Mouse (Mus musculus) thymus, adult 2 months (tissue): ENCODE results near the gene Brat1. TPM values are rescaled to one million over a fixed set of nuclear protein-coding genes. Genes with fewer than 3 reads are reported as not detected.

Experiments used
- DNase-seq: peaks from one replicate; pipeline ENCODE4 v3.0.0; 2021
- H3K27ac ChIP-seq: fragments of 200-500 bp; 2 replicates; pipeline ENCODE4 v1.5.1; 2012; ENCODE audit warnings: low read length, control low read depth; ENCODE audit not compliant: control insufficient read depth, insufficient read depth
- H3K27me3 ChIP-seq: fragments of 200-500 bp; 2 replicates; pipeline ENCODE4 v1.6.1; 2012; ENCODE audit warnings: mild to moderate bottlenecking, low read length, moderate library complexity, mixed read lengths; ENCODE audit not compliant: control insufficient read depth, insufficient read depth
- H3K36me3 ChIP-seq: fragments of 200-500 bp; 2 replicates; pipeline ENCODE4 v1.6.1; 2012; ENCODE audit warnings: mild to moderate bottlenecking, low read length, moderate library complexity; ENCODE audit not compliant: control insufficient read depth, insufficient read depth
- H3K4me1 ChIP-seq: fragments of 200-500 bp; replicated peaks from 2 replicates; pipeline ENCODE4 v1.6.1; 2012; ENCODE audit warnings: low read length; ENCODE audit not compliant: control insufficient read depth, insufficient read depth
- H3K4me3 ChIP-seq: fragments of 200-500 bp; 2 replicates; pipeline ENCODE4 v1.5.1; 2012; ENCODE audit warnings: mild to moderate bottlenecking, low read length, control low read depth, moderate library complexity; ENCODE audit not compliant: control insufficient read depth, insufficient read depth
- CTCF ChIP-seq: fragments of 200-500 bp; IDR thresholded peaks from 2 replicates; pipeline ENCODE4 v1.5.1; 2012; ENCODE audit warnings: mild to moderate bottlenecking, control low read depth, low read length, moderate library complexity, borderline replicate concordance; ENCODE audit not compliant: control insufficient read depth, poor library complexity, insufficient read depth; ENCODE audit errors: extremely low read depth
- POLR2A ChIP-seq: fragments of 200-500 bp; IDR thresholded peaks from 2 replicates; pipeline ENCODE4 v1.6.1; 2012; ENCODE audit warnings: mild to moderate bottlenecking, low read length, control low read depth, moderate library complexity; ENCODE audit not compliant: control insufficient read depth, poor library complexity, insufficient read depth; ENCODE audit errors: extremely low read depth
- WGBS: fragments of 180-500 bp; shearing (Covaris S2); methylation state at CpG from one replicate; pipeline ENCODE4 v1.1.7; 2018; 5-methylcytosine and 5-hydroxymethylcytosine counted together
- polyA plus RNA-seq: library from polyadenylated mRNA; depleted of rRNA; stranded (reverse); fragments of >200 nt; gene quantifications from 2 replicates; pipeline ENCODE4 v1.2.3, GENCODE M21; 2012

Brat1 gene
- polyA plus RNA-seq, 1 experiment: 65.1 TPM

DNA sequence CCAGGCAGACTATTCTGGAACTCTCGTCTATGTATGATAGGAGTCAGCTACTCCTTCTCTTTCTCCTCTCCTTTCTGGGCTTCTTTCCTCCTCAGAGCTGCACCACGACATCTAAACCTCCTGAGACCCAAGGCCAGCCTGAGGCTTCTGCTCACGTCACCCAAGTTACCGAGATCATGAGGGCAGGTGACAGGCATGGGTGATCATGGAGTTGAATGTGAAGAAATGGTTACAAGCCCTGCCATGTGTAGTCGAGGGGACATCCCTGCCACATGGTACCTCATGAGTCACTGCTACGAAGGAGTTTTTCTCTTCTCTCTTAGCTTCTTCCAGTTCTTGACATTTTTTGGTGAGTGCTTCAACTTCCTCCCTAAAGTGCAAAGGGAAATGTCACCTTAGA, 27.7 kb upstream of the Brat1 start:
- DNase-seq: no peak
- no peak overlapping the region for H3K27ac ChIP-seq
- TF ChIP-seq CTCF (no peak), POLR2A (no peak)
- H3K36me3 ChIP-seq: no peaks in the 10 kb centered on the region
- no peaks in the 10 kb centered on the region for H3K4me1 ChIP-seq
- 92% methylated on average over 6 of the region's 6 CpGs for WGBS
- H3K27me3 ChIP-seq: no peaks in the 10 kb centered on the region
- no peak overlapping the region for H3K4me3 ChIP-seq

DNA sequence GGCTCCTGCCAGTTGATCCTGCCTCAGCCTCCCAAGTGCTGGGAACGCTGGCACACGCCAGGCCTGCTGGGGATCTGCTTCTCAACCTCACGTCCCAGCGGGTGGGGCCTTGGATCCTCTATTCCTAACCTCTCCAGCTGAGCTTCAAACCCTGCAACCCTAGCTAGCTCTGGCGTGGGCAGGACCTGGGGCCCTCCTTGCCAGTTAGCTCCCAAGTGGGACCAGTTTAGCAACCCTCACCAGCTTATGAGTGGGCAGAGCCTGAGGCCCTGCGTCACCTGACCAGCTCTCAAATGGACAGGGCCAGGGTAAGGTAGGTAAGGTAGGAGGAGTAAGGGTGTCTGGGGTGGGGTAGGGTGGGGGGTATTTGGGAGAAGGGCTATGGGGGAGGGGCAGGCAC, 24.8 kb upstream of the Brat1 start:
- TF ChIP-seq POLR2A (no peak), CTCF (no peak)
- Histone ChIP-seq H3K27me3 (no peaks in the 10 kb centered on the region), H3K4me3 (no peak overlapping the region), H3K27ac (no peak overlapping the region), H3K4me1 (no peaks in the 10 kb centered on the region), H3K36me3 (no peaks in the 10 kb centered on the region)
- no peak for DNase-seq
- 94% methylated on average over 6 of the region's 6 CpGs for WGBS

DNA sequence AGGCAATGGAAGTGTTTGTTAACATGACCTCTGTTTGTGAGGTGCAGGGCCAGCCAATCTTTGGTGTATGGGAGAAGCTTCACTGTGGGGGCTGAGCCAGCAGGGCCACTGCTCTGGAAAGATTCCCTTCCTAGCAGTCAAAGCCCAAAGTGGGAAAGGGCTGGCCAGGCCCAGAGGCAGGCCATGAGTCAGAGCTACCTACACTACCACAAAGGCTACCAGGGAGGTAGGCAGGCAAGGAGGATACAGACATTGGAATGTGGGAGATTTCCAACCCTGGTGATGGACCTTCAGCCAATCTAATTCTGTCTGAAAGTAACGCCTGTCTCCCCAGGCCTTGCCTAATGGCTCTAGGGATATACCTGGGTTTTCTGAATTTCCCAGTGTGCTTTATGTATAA, 23.9 kb upstream of the Brat1 start:
- no peak overlapping the region for H3K27ac ChIP-seq
- no peak overlapping the region for H3K4me3 ChIP-seq
- WGBS: 100% methylated on average over 1 of the region's 1 CpGs
- H3K27me3 ChIP-seq: no peaks in the 10 kb centered on the region
- TF ChIP-seq POLR2A (no peak), CTCF (no peak)
- no peaks in the 10 kb centered on the region for H3K4me1 ChIP-seq
- H3K36me3 ChIP-seq: no peaks in the 10 kb centered on the region
- no peak for DNase-seq

DNA sequence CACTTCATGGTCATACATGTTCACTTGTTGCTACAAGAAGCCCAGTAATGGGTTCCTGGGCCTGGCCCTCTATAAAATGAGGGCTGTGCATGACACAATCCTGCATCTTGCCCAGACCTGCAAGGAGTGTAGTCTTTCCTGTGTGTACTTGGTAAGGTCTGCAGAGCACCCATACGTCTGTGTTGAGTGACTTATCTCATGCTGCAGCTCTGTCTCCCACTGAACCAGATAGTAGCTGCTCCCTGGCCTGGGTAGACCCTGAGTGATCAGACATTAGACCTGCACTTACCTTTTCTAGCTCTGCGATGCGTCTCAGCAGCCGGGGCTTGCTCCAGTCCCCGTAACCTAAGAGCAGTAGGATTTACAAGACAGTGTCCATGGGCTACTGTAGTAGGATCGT, 22.7 kb upstream of the Brat1 start:
- H3K36me3 ChIP-seq: no peaks in the 10 kb centered on the region
- no peak for DNase-seq
- H3K4me1 ChIP-seq: no peaks in the 10 kb centered on the region
- H3K4me3 ChIP-seq: no peak overlapping the region
- no peak overlapping the region for H3K27ac ChIP-seq
- WGBS: 98% methylated on average over 6 of the region's 6 CpGs
- TF ChIP-seq CTCF (no peak), POLR2A (no peak)
- no peaks in the 10 kb centered on the region for H3K27me3 ChIP-seq

DNA sequence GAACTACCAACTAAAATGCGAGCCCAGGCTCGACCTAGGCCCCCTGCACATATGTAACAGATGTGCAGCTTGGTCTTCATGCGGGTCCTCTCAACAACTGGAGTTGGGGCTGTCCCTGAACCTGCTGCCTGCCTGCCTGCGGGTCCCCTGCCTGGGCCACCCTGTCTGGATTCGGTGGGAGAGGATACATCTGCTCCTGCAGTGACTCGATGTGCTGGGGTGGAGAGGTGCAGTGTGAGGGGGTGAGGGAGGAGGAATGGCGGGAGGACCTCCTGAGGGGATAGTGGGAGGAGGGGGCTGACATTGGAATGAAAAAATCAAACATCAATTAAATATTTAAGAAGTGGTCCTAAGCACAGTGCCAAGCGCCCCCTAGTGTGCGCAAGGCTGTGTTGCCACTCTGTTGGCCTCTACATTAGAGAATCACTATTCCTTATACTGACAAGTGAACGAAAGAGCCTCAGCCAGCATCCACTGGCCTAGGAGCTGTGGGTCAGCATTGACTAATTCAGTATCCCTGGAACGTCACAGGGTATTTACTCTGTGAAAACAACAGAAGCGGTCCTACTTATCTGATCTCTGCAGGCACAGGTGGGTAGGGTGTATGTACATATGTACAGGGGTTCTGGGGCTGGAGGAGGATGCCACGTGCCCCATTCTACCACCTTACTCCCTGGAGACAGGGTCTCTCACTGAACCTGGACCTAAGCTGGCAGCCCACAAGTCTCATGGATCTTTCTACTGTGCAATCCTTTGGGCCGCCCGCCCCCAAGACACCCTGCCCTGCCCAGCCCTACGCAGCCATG, 20.3 kb upstream of the Brat1 start:
- WGBS: 82% methylated on average over 16 of the region's 16 CpGs
- DNase-seq: peak; percentile 47
- TF ChIP-seq CTCF (no peak; the same call in 1 of the 2 replicates), POLR2A (no peak)

DNA sequence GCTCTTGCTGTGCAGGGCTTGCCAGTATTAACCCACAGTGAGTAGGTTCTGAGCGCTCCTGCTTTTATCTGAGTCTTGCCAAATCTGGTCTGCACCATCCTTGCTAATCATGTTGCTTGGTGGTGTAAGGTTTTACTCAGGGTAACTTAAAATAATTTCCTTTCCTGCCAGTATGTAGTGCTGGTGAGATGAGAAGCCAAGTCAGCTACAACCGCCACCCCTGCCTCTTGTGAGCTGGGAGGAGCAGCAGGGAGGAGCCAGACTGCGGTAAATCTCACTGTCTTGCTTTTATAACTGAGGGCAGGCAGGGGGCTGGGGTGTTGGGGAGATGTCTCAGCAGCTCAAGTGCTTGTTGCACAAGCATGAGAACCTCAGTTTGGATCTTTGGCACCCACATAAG, 16.4 kb upstream of the Brat1 start:
- Histone ChIP-seq H3K4me1 (no peaks in the 10 kb centered on the region), H3K27me3 (no peaks in the 10 kb centered on the region), H3K27ac (no peak overlapping the region), H3K4me3 (no peak overlapping the region), H3K36me3 (peaks cover 5% of the 10 kb centered on the region; the same call in 1 of the 2 replicates)
- no peak for DNase-seq
- WGBS: 94% methylated on average over 3 of the region's 3 CpGs
- TF ChIP-seq POLR2A (no peak), CTCF (no peak)

More for the DNA sequence above, 20.3 kb upstream of the Brat1 start:
- Histone ChIP-seq H3K27ac (no peak overlapping the region), H3K36me3 (peaks cover 3% of the 10 kb centered on the region; the same call in 1 of the 2 replicates), H3K4me3 (no peak overlapping the region), H3K4me1 (no peaks in the 10 kb centered on the region), H3K27me3 (no peaks in the 10 kb centered on the region)

DNA sequence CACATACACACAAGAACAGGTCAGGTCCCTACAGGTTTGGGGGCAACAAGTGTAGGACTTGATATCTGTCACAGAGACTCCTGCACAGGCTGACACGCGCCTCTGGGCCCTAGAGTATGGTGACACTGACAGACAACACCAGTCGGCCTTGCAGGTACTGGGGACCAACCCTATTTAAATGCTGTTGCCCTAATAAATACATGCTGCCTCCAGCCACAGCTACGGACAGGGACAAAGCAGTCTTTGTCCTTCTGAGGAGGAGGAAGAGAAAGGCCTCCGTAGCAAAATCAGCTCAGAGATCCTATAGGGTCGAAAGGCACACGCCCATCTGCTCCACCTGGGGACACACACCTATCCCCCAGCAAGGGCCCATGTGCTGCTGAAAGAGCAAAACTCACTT, 8.8 kb upstream of the Brat1 start:
- no peak for DNase-seq
- WGBS: 94% methylated on average over 7 of the region's 7 CpGs
- TF ChIP-seq CTCF (no peak), POLR2A (no peak)
- H3K27ac ChIP-seq: no peak overlapping the region
- no peak overlapping the region for H3K4me3 ChIP-seq
- peaks cover under 1% of the 10 kb centered on the region for H3K4me1 ChIP-seq
- no peaks in the 10 kb centered on the region for H3K27me3 ChIP-seq
- no peaks in the 10 kb centered on the region for H3K36me3 ChIP-seq
